Mouse (Mus musculus) myocyte (in vitro differentiated cells): ENCODE measurements around the gene Myb. TPM values are rescaled to one million over a fixed set of nuclear protein-coding genes. Genes with fewer than 3 reads are reported as not detected.

Source experiments
- H3K27me3 ChIP-seq: one replicate; pipeline ENCODE4 v1.6.1; 2011; ENCODE audit not compliant: control insufficient read depth, insufficient read depth, insufficient read length
- H3K36me3 ChIP-seq: one replicate; pipeline ENCODE4 v1.6.1; 2011; ENCODE audit not compliant: control insufficient read depth, insufficient read depth
- H3K4me2 ChIP-seq: one replicate; pipeline ENCODE4 v1.6.1; 2011; ENCODE audit warnings: low read depth, control low read depth
- H3K4me3 ChIP-seq: one replicate; pipeline ENCODE4 v1.5.1; 2011; ENCODE audit warnings: mild to moderate bottlenecking, control low read depth, moderate library complexity
- H3K79me2 ChIP-seq: one replicate; pipeline ENCODE4 v1.6.1; 2011; ENCODE audit not compliant: control insufficient read depth, insufficient read depth
- H3ac ChIP-seq: one replicate; pipeline ENCODE4 v1.6.1; 2011; ENCODE audit not compliant: control insufficient read depth, insufficient read length
- CEBPB ChIP-seq: IDR thresholded peaks from 2 replicates; pipeline ENCODE4 v1.6.1; 2011; ENCODE audit warnings: mild to moderate bottlenecking, moderate library complexity; ENCODE audit not compliant: poor library complexity, insufficient read depth, severe bottlenecking
- E2F4 ChIP-seq: IDR thresholded peaks from one replicate; pipeline ENCODE4 v1.6.1; 2011; ENCODE audit warnings: mild to moderate bottlenecking, control low read depth, moderate library complexity; ENCODE audit not compliant: insufficient read depth
- MAX ChIP-seq: IDR thresholded peaks from one replicate; pipeline ENCODE4 v1.6.1; 2011; ENCODE audit warnings: low read depth, mild to moderate bottlenecking, control low read depth
- MYOD1 ChIP-seq, 3 experiments: IDR thresholded peaks; one replicate each; pipeline ENCODE4 v1.6.1; 2011; ENCODE audit warnings: control low read depth in 2 of 3, low read depth in 2 of 3, mild to moderate bottlenecking in 2 of 3, moderate library complexity in 1 of 3; ENCODE audit not compliant: insufficient read length in 2 of 3, control insufficient read depth in 1 of 3
- MYOG ChIP-seq, 3 experiments: IDR thresholded peaks; one replicate each; pipeline ENCODE4 v1.6.1; 2011; ENCODE audit warnings: control low read depth in 2 of 3, low read depth in 2 of 3, mild to moderate bottlenecking in 2 of 3; ENCODE audit not compliant: insufficient read length in 2 of 3, control insufficient read depth in 1 of 3, insufficient read depth in 1 of 3
- POLR2A ChIP-seq: IDR thresholded peaks from one replicate; pipeline ENCODE4 v1.6.1; 2011; ENCODE audit warnings: low read depth, mild to moderate bottlenecking, control low read depth, moderate library complexity; ENCODE audit not compliant: insufficient read length
- POLR2AphosphoS2 ChIP-seq: IDR thresholded peaks from one replicate; pipeline ENCODE4 v1.6.1; 2011; ENCODE audit warnings: low read depth, control low read depth; ENCODE audit not compliant: insufficient read length
- REST ChIP-seq: IDR thresholded peaks from one replicate; pipeline ENCODE4 v1.6.1; 2011; ENCODE audit warnings: mild to moderate bottlenecking, control low read depth, moderate library complexity; ENCODE audit not compliant: insufficient read depth, insufficient read length
- SRF ChIP-seq: IDR thresholded peaks from one replicate; pipeline ENCODE4 v1.6.1; 2011; ENCODE audit warnings: low read depth; ENCODE audit not compliant: control insufficient read depth, insufficient read length
- TCF12 ChIP-seq: IDR thresholded peaks from one replicate; pipeline ENCODE4 v1.6.1; 2011; ENCODE audit warnings: mild to moderate bottlenecking, control low read depth; ENCODE audit not compliant: poor library complexity, insufficient read depth, severe bottlenecking
- TCF3 ChIP-seq: IDR thresholded peaks from one replicate; pipeline ENCODE4 v1.6.1; 2011; ENCODE audit warnings: low read depth, control low read depth; ENCODE audit not compliant: insufficient read length
- USF1 ChIP-seq: IDR thresholded peaks from one replicate; pipeline ENCODE4 v1.6.1; 2011; ENCODE audit warnings: low read depth, mild to moderate bottlenecking, control low read depth, moderate library complexity
- polyA plus RNA-seq: library from polyadenylated mRNA; unstranded; fragments of >200 nt; fragmentation: generic; extraction: Trizol; gene quantifications from one replicate; pipeline ENCODE4 v1.2.1, GENCODE M21; 2012; ENCODE audit warnings: missing spikeins

Myb gene
- polyA plus RNA-seq, 1 experiment: 0.02 TPM

DNA sequence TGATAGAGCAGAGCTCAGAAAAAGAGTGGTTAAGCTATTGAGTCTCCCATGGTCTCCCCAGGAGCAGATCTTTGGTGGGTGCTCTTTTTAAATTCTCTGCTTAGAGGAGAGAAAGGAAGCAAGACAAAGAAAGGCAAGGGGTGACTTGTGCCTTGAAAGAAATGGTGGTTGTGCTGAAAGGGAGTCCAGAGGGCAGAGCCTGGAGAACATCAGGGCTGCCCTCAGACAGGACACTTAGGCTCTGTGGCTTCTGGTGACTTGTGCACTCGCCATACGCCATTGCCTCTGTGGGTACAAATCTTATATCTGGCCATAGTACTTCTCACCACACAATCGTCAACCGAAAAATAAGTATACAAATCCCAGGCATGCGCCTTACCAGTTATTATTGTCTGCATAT is 67.5 kb downstream of the Myb start:
- no peaks in the 10 kb centered on the region for H3K79me2 ChIP-seq
- TF ChIP-seq MAX: no peak
- TF ChIP-seq POLR2A: no peak
- no peak for TF ChIP-seq CEBPB
- no peak for TF ChIP-seq REST
- no peak for TF ChIP-seq POLR2AphosphoS2
- TF ChIP-seq MYOG (IDR thresholded peaks at IDR 0.05; ENCODE audit: control insufficient read depth in 1 of 3, insufficient read depth in 1 of 3, insufficient read length in 2 of 3, low read depth in 2 of 3): no peak
- no peak for TF ChIP-seq USF1
- TF ChIP-seq TCF12: no peak
- TF ChIP-seq MYOD1 (IDR thresholded peaks at IDR 0.05; ENCODE audit: control insufficient read depth in 1 of 3, insufficient read length in 2 of 3, low read depth in 2 of 3): no peak
- no peak for TF ChIP-seq E2F4
- no peak for TF ChIP-seq TCF3
- no peak for TF ChIP-seq SRF
- no peak overlapping the region for H3ac ChIP-seq
- H3K27me3 ChIP-seq: no peaks in the 10 kb centered on the region
- no peak overlapping the region for H3K4me3 ChIP-seq
- no peak overlapping the region for H3K4me2 ChIP-seq
- no peaks in the 10 kb centered on the region for H3K36me3 ChIP-seq

DNA sequence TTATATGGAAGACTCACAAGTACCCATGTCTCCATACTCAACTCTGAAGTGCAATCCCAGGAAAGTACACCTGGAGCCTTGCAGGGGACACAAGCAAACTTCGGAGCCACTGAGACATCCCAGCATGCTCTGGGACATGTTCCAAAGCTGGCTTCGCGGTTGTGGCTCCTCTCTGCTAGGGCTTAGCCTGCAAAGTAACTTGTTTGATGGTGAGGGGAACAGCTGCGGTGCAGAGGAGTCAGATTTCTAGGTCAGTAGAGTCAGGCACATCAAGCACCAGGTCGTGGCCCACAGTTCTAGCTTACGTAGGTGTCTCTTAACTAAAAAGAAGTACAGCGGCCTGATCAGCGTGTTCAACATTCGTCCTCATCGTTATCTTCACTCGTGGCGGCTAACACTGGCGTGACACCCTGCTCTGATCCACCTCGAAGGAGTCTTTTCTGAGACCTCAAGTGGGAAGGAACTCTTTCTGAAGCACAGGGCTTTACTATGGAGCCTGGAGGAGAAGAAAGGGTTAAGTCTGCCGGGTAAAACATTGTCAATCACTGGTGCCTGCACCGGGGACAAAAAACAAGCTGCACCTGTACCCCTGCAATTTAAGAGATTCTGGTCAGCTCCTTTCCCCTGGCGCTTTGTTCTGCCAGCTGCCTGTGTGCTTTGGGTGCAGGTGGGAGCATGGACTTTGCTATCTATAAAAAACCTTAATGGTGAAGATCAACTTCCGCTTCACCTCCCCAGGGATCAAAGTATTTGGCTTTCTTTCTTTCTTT is 68.1 kb downstream of the Myb start:
- no peaks in the 10 kb centered on the region for H3K36me3 ChIP-seq
- no peak overlapping the region for H3K4me2 ChIP-seq
- no peak overlapping the region for H3K4me3 ChIP-seq
- H3K79me2 ChIP-seq: no peaks in the 10 kb centered on the region
- TF ChIP-seq MYOG (IDR thresholded peaks at IDR 0.05; ENCODE audit: control insufficient read depth in 1 of 3, insufficient read depth in 1 of 3, insufficient read length in 2 of 3, low read depth in 2 of 3) (no peak), MYOD1 (IDR thresholded peaks at IDR 0.05; ENCODE audit: control insufficient read depth in 1 of 3, insufficient read length in 2 of 3, low read depth in 2 of 3) (peak in 1 of 3 experiments; percentile 10)
- no peaks in the 10 kb centered on the region for H3K27me3 ChIP-seq
- H3ac ChIP-seq: no peak overlapping the region

DNA sequence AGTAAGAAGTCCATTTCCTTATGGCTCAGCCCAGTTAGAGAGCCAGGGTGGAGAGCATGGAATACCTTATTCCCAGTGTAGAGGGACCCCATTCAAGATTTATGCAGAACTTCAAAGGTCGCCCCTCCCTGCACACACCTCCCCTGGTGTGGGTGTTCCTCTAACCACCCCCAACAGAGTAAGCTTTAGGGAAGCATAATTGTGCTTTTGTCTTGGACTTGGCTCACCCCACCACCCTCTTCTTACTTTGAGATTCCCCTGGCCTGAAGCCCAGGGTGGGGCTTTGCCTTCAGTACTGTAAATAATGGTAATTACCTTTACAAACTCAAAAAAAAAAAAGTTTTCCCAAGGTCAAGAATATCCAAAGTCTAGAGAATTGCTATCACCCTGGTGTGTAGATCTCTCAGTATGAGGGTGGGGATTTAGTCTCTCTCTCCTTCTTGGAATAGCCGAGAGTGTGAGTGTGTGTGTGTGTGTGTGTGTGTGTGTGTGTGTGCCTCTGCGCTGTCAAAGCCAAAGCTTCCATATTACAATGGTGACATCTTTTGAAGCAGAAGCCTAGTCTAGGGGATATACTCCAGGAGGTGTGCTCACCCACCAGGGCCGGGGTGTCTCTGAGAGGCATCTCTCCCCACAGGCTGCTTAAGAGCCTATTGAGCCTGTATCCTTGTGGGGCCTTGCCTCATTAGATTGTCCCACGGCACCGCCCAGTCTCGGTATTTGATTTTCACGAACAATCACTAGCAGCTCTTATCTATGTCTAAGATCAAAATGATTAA is 69.7 kb downstream of the Myb start:
- Histone ChIP-seq H3ac (no peak overlapping the region), H3K36me3 (no peaks in the 10 kb centered on the region), H3K79me2 (no peaks in the 10 kb centered on the region), H3K27me3 (no peaks in the 10 kb centered on the region), H3K4me2 (no peak overlapping the region), H3K4me3 (no peak overlapping the region)
- TF ChIP-seq SRF: no peak
- TF ChIP-seq POLR2A: no peak
- TF ChIP-seq POLR2AphosphoS2: no peak
- TF ChIP-seq MYOD1 (IDR thresholded peaks at IDR 0.05; ENCODE audit: control insufficient read depth in 1 of 3, insufficient read length in 2 of 3, low read depth in 2 of 3): no peak
- TF ChIP-seq TCF3: no peak
- TF ChIP-seq TCF12: no peak
- no peak for TF ChIP-seq CEBPB
- TF ChIP-seq USF1: no peak
- TF ChIP-seq E2F4: no peak
- TF ChIP-seq REST: no peak

DNA sequence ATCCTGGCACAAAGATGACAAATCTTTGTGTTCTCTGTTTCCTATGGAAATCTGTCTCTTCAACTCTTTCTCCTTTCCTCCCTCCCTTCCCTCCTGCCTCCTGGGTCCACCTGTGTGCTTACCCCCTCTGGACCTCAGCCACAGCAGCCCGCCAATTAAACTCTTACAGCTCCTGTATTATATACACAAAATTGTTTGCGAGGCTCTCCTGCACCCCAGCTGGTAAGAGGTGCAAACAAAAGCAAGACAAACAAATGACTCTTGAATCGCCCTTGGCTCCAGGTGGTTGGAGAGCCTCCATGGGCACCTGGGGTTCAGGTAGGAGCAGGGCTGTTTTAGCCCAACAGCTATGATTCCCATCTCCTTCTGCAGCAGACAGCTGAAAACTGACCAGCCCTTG is 71.2 kb downstream of the Myb start:
- TF ChIP-seq TCF12 (no peak), MAX (no peak), MYOD1 (IDR thresholded peaks at IDR 0.05; ENCODE audit: control insufficient read depth in 1 of 3, insufficient read length in 2 of 3, low read depth in 2 of 3) (no peak), USF1 (no peak), E2F4 (no peak), MYOG (IDR thresholded peaks at IDR 0.05; ENCODE audit: control insufficient read depth in 1 of 3, insufficient read depth in 1 of 3, insufficient read length in 2 of 3, low read depth in 2 of 3) (no peak), SRF (no peak)
- Histone ChIP-seq H3K4me3 (no peak overlapping the region), H3K4me2 (no peak overlapping the region), H3K27me3 (no peaks in the 10 kb centered on the region), H3K36me3 (no peaks in the 10 kb centered on the region), H3K79me2 (no peaks in the 10 kb centered on the region), H3ac (no peak overlapping the region)

DNA sequence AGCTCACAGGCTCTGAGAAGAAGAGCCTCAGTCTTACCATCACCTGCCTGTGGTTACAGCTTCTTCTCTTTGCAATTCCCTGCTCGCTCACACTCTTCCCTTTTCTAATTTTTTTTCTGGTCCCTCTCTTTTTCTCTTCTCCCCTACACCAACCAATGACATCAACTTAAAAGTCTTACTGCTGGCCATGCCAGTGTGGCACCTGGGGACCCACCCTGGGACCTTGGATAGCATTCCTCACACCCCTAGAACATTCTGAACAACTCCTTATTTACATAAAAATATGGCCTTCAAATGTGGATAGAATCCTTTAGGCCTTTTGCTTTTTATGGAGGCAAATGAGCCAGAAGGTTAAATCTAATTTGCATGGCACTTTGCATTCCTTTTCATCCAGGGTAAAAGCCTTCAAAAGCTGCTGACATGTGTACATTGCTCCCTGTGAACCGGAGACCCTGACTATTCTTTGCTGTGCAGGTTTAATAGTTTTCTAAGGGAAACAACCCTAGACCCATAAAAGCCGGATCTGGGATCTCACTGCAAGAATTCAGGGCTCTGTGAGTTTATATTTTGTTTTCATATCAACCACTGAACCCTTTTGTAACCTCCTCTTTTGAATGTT is 73.1 kb downstream of the Myb start:
- no peak overlapping the region for H3ac ChIP-seq
- no peaks in the 10 kb centered on the region for H3K79me2 ChIP-seq
- no peak overlapping the region for H3K4me3 ChIP-seq
- H3K36me3 ChIP-seq: no peaks in the 10 kb centered on the region
- H3K27me3 ChIP-seq: no peaks in the 10 kb centered on the region
- no peak overlapping the region for H3K4me2 ChIP-seq
- TF ChIP-seq POLR2A: no peak
- TF ChIP-seq E2F4: no peak
- no peak for TF ChIP-seq CEBPB
- no peak for TF ChIP-seq TCF3
- no peak for TF ChIP-seq POLR2AphosphoS2
- no peak for TF ChIP-seq TCF12
- TF ChIP-seq MYOD1 (IDR thresholded peaks at IDR 0.05; ENCODE audit: control insufficient read depth in 1 of 3, insufficient read length in 2 of 3, low read depth in 2 of 3): no peak
- no peak for TF ChIP-seq SRF
- no peak for TF ChIP-seq REST
- no peak for TF ChIP-seq MAX
- TF ChIP-seq USF1: no peak
